Mouse (Mus musculus): Measurements from ENCODE around the gene Retnlb. TPM values are rescaled to one million over a fixed set of nuclear protein-coding genes. Genes with fewer than 3 reads are reported as not detected.

The Retnlb gene
- polyA plus RNA-seq (2021; fragmentation: Nextera tagmentation): not detected in 2 replicates
- long read RNA-seq, experiment 1: 0 reads
- long read RNA-seq, experiment 2: 0 reads

GRCm38 (mm10) chr16:48816695-48817094, at the start of gene Retnlb:
Gene Retnlb, plus strand, starts transcription at chr16:48816856.

GRCm38 (mm10) chr16:48771971-48772445, 44.6 kb upstream of the Retnlb start, which contains the start of gene Trat1:
Gene Trat1, minus strand, starts transcription at chr16:48772021.

GRCm38 (mm10) chr16:48842266-48842665, 25.6 kb downstream of the Retnlb start, which contains the start of gene Retnla:
Gene Retnla, plus strand, starts transcription at chr16:48842551.

Other genes starting within 250 kb of the Retnlb start
- gene Trat1, start 44.8 kb upstream of the Retnlb start, polyA plus RNA-seq (2021; fragmentation: Nextera tagmentation): 0.45 TPM in 1 of 2 replicates, not detected in the other
- not detected in 2 replicates for gene Retnla, start 25.7 kb downstream of the Retnlb start, polyA plus RNA-seq (2021; fragmentation: Nextera tagmentation)
- 0.36 TPM in 1 of 2 replicates, not detected in the other for gene Retnlg, start 55.8 kb downstream of the Retnlb start, polyA plus RNA-seq (2021; fragmentation: Nextera tagmentation)
- gene Dzip3, start 177.3 kb downstream of the Retnlb start, polyA plus RNA-seq (2021; fragmentation: Nextera tagmentation): 15.5 and 23.2 TPM in 2 replicates
- 0.55 and 0.58 TPM in 2 replicates for gene Cip2a, start 177.3 kb downstream of the Retnlb start, polyA plus RNA-seq (2021; fragmentation: Nextera tagmentation)
- gene Myh15, start 240.6 kb downstream of the Retnlb start, polyA plus RNA-seq (2021; fragmentation: Nextera tagmentation): 0.49 and 0.60 TPM in 2 replicates